Mouse (Mus musculus): Measurements from ENCODE around the gene Zfp292. TPM values are rescaled to one million over a fixed set of nuclear protein-coding genes. Genes with fewer than 3 reads are reported as not detected.

Gene Zfp292
- polyA plus RNA-seq, 1 experiment = 11.0 TPM

DNA sequence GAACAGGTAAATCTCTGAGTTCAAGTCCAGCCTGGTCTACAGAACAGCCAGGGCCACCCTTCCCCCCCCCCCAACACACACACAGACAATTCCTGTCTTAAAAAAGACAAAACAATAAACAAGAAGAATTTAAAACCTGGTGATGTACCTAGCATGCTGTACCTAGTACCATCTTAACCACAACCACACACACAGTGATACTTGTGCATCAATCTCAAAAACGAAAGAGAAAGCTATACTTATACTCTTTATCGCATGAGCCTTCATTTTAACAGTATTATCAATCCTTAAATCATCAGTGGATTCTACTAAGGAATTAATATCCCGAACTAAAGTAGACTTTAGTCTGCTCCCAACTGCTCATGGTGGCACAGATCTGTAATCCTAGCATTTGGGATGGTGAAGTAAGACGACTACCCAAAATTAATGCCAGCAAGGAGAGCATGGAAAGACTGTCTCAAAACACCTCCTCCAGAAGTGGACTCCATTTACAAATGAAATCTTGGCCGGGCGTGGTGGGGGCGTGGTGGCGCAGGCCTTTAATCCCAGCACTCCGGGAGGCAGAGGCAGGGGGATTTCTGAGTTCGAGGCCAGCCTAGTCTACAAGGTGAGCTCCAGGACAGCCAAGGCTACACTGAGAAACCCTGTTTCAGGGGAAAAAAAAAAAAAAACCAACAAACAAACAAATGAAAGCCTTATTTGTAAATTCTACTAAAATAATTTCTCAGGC lies 1.7 kb downstream of the Zfp292 start:
- Histone ChIP-seq H3K27ac (ENCODE audit: control insufficient read depth, insufficient read depth, low read depth, low read length, poor library complexity) (no peak overlapping the region), H3K4me3 (replicated peaks; ENCODE audit: control insufficient read depth, low read depth, low read length) (no peak overlapping the region), H3K4me1 (ENCODE audit: control insufficient read depth, insufficient read depth, low read length) (no peaks in the 10 kb centered on the region; the same call in 1 of the 2 replicates)
- TF ChIP-seq CTCF (IDR thresholded peaks at IDR 0.05; ENCODE audit: control insufficient read depth, insufficient read depth, low read length) (no peak), POLR2A (IDR thresholded peaks at IDR 0.05; ENCODE audit: borderline replicate concordance, control insufficient read depth, low read depth, low read length) (no peak)
- WGBS = 72% methylated on average over 10 of the region's 10 CpGs

DNA sequence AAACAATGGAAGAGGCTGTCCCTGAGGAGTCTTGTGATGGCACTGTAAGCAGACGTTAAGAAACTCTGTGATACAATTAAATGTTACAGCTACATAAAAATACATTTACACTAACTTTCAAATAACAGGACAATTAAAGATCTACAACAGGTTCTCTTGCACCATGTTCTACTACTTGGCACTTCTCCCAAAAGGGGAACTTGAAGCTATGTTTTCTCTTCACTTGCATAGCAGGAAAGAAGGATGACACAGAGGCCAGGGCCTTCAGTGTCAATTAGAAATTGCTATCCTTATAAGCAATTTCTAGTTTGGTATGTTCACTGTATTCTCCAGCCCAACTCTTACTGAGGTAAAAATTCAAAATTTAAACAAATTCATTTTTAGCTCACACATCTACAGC lies 8.5 kb downstream of the Zfp292 start:
- H3K4me3 ChIP-seq (replicated peaks; ENCODE audit: control insufficient read depth, low read depth, low read length) = no peak overlapping the region
- no peak overlapping the region for H3K27ac ChIP-seq (ENCODE audit: control insufficient read depth, insufficient read depth, low read depth, low read length, poor library complexity)
- 75% methylated on average over 1 of the region's 1 CpGs for WGBS
- H3K4me1 ChIP-seq (ENCODE audit: control insufficient read depth, insufficient read depth, low read length) = no peaks in the 10 kb centered on the region; the same call in 1 of the 2 replicates
- TF ChIP-seq CTCF (IDR thresholded peaks at IDR 0.05; ENCODE audit: control insufficient read depth, insufficient read depth, low read length) (no peak), POLR2A (IDR thresholded peaks at IDR 0.05; ENCODE audit: borderline replicate concordance, control insufficient read depth, low read depth, low read length) (no peak)

DNA sequence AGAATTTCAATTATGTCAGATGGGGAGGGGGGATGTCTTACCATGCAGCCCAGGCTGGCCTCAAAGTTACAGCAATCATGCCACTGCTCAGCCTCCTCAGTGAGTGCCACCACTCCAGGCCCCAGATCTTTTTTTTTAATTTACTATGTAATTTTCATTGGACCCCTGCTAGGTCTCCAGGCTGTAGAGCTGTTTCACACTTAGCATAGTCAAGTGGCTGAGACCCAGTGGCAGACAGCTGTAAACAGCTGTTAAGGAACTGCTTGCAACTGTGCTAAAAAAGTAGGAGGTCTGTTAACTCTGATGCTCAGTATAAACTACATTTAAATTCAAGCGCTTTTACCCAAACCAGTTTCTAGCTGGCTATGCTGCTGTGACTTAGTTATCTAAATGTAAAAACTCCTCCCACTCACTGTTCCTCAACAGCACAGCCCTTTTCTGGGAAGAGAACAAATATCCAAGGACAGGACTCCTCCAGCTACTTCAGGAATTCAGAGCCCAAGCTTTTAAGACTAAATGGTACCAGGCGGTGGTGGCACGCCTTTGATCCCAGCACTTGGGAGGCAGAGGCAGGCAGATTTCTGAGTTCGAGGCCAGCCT lies 9.8 kb downstream of the Zfp292 start:
- Histone ChIP-seq H3K27ac (ENCODE audit: control insufficient read depth, insufficient read depth, low read depth, low read length, poor library complexity) (no peak overlapping the region), H3K4me3 (replicated peaks; ENCODE audit: control insufficient read depth, low read depth, low read length) (no peak overlapping the region), H3K4me1 (ENCODE audit: control insufficient read depth, insufficient read depth, low read length) (no peaks in the 10 kb centered on the region; the same call in 1 of the 2 replicates)
- TF ChIP-seq CTCF (IDR thresholded peaks at IDR 0.05; ENCODE audit: control insufficient read depth, insufficient read depth, low read length) (no peak), POLR2A (IDR thresholded peaks at IDR 0.05; ENCODE audit: borderline replicate concordance, control insufficient read depth, low read depth, low read length) (no peak)
- WGBS = 94% methylated on average over 4 of the region's 4 CpGs

DNA sequence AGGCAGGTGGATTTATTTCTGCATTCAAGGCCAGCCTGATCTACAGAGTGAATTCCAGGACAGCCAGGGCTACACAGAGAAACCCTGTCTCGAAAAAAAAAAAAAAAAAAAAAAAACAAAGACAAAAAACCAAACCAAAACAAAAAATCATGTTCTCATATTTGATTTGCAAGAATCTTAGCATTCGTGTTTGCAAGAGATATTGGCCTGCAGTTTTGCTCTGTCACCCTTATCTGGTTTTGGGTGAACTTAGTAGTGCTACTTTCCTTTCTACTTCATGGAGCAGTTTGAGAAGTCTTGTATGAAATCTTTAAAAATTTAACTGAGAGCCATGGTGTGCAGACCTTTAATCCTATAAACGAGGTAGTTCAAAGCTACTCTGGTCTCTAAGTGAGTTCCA lies 12.9 kb downstream of the Zfp292 start:
- 64% methylated on average over 3 of the region's 3 CpGs for WGBS
- no peaks in the 10 kb centered on the region; the same call in 1 of the 2 replicates for H3K4me1 ChIP-seq (ENCODE audit: control insufficient read depth, insufficient read depth, low read length)
- TF ChIP-seq POLR2A (IDR thresholded peaks at IDR 0.05; ENCODE audit: borderline replicate concordance, control insufficient read depth, low read depth, low read length) (no peak), CTCF (IDR thresholded peaks at IDR 0.05; ENCODE audit: control insufficient read depth, insufficient read depth, low read length) (no peak)
- no peak overlapping the region for H3K4me3 ChIP-seq (replicated peaks; ENCODE audit: control insufficient read depth, low read depth, low read length)
- no peak overlapping the region for H3K27ac ChIP-seq (ENCODE audit: control insufficient read depth, insufficient read depth, low read depth, low read length, poor library complexity)

DNA sequence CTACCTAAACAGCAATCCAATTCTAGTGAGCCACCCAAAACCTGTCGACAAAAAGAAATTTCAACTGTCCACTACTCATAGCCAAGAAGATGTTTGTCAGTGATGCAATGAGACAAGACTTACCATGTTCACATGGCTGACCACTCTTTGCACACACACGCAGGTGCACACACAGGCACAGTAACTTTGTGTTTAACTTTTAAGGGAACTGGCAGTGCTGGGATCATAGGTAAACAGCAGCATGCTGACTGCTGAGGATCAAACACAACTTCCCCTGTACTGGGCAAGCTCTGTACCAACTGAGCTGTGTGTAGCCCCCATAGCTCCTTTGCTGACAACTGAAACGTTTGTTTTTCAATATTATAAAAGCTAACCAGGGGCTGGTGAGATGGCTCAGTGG lies 21.3 kb downstream of the Zfp292 start:
- Histone ChIP-seq H3K27ac (ENCODE audit: control insufficient read depth, insufficient read depth, low read depth, low read length, poor library complexity) (no peak overlapping the region), H3K4me3 (replicated peaks; ENCODE audit: control insufficient read depth, low read depth, low read length) (no peak overlapping the region), H3K4me1 (ENCODE audit: control insufficient read depth, insufficient read depth, low read length) (peaks cover 3% of the 10 kb centered on the region)
- 72% methylated on average over 3 of the region's 3 CpGs for WGBS
- TF ChIP-seq CTCF (IDR thresholded peaks at IDR 0.05; ENCODE audit: control insufficient read depth, insufficient read depth, low read length) (no peak), POLR2A (IDR thresholded peaks at IDR 0.05; ENCODE audit: borderline replicate concordance, control insufficient read depth, low read depth, low read length) (no peak)

DNA sequence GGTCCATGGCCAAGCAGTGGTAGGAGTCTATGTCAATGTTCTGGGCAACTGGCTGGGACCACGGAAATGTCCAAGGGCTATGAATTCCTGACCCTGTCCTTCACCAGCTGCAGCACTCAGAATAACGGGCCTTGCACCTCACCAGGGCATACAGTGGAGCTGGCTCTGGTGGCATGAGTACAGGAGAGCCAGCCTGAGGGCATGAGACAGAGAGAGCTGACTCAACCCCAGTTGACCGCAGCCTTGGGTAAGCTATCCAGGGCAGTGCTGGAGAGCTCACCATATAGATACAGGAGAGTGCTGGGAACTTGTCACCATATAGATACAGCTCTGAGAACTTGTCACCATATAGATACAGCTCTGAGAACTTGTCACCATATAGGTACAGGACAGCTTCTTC lies 23.3 kb downstream of the Zfp292 start:
- WGBS = 89% methylated on average over 3 of the region's 3 CpGs
- Histone ChIP-seq H3K4me1 (ENCODE audit: control insufficient read depth, insufficient read depth, low read length) (peaks cover 3% of the 10 kb centered on the region), H3K4me3 (replicated peaks; ENCODE audit: control insufficient read depth, low read depth, low read length) (no peak overlapping the region), H3K27ac (ENCODE audit: control insufficient read depth, insufficient read depth, low read depth, low read length, poor library complexity) (no peak overlapping the region)
- TF ChIP-seq CTCF (IDR thresholded peaks at IDR 0.05; ENCODE audit: control insufficient read depth, insufficient read depth, low read length) = no peak

DNA sequence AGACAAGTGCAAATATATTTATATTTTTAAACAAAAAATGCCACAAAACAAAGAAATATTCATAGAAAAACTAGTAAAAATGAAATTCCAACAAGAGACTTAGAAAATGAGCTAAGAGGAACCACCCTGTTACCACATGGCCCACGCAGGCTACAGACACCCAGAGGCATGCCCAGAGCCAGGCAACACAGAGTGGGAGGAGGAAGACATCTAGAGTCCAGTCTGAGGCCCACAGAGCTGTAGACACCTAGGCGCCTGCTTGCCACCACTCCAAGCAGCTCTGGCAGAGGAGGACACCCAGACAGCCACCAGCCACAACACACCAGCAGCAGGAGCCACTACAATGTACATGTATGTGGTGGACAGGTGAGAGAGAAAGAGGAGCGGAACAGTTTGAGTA lies 23.9 kb downstream of the Zfp292 start:
- WGBS = 73% methylated on average over 3 of the region's 3 CpGs
- Histone ChIP-seq H3K27ac (ENCODE audit: control insufficient read depth, insufficient read depth, low read depth, low read length, poor library complexity) (no peak overlapping the region), H3K4me1 (ENCODE audit: control insufficient read depth, insufficient read depth, low read length) (peaks cover 3% of the 10 kb centered on the region), H3K4me3 (replicated peaks; ENCODE audit: control insufficient read depth, low read depth, low read length) (no peak overlapping the region)
- TF ChIP-seq POLR2A (IDR thresholded peaks at IDR 0.05; ENCODE audit: borderline replicate concordance, control insufficient read depth, low read depth, low read length) = no peak
- no peak for TF ChIP-seq CTCF (IDR thresholded peaks at IDR 0.05; ENCODE audit: control insufficient read depth, insufficient read depth, low read length)

DNA sequence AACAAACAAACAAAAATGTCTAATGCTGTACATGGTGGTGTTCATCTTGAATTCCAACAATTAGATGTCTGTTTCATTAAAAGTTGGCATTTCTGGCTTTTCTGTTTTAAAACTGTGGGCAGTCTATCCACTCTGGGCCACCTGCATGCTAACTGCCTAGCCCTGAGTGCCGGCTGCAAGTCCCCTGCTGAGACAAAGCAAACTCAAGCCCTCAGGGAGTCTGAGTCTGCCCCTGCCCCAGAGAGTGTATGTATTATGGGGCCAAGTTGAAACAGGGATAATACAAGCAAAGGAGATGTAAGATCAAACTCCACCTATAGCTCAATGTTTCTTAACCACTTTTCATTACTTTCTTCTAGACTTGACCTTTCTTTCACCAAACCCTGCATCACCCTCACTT lies 26.8 kb downstream of the Zfp292 start:
- no peak for TF ChIP-seq POLR2A (IDR thresholded peaks at IDR 0.05; ENCODE audit: borderline replicate concordance, control insufficient read depth, low read depth, low read length)
- no peak for TF ChIP-seq CTCF (IDR thresholded peaks at IDR 0.05; ENCODE audit: control insufficient read depth, insufficient read depth, low read length)
- Histone ChIP-seq H3K4me1 (ENCODE audit: control insufficient read depth, insufficient read depth, low read length) (peaks cover 3% of the 10 kb centered on the region), H3K27ac (ENCODE audit: control insufficient read depth, insufficient read depth, low read depth, low read length, poor library complexity) (no peak overlapping the region), H3K4me3 (replicated peaks; ENCODE audit: control insufficient read depth, low read depth, low read length) (no peak overlapping the region)
- WGBS = 85% methylated on average over 1 of the region's 1 CpGs
